Mouse (Mus musculus): ENCODE results near the gene Vwa3b. TPM values are rescaled to one million over a fixed set of nuclear protein-coding genes. Genes with fewer than 3 reads are reported as not detected.
A peak's percentile ranks its signal among the peaks of the same experiment; 100 is the strongest.

The Vwa3b gene
- polyA plus RNA-seq, 1 experiment from 2014 or later, result not detected

DNA sequence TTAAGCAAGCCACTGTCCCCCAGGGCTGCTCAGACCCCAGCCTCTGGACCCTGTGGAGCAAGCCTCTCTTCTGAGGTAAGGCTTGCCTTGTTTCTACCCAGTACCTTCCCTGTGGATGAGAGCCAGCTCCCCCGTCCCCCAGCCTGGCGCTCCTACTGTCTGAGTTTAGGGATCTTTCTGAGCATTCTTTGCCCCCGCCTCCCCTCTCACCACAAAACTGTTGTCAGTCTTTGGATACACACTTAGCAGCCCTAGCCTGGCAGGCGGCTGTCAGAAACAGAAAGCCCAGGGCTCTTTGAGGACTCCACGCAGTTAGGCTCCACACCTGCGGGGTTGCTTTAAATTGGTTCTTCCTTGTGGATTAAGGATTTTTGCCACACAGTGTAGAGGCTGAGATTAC, 160.7 kb downstream of the Vwa3b start:
- Histone ChIP-seq H3K36me3 (no peaks in the 10 kb centered on the region), H3K27me3 (replicated peaks) (0 out of 2 replicates have a peak, but pooled peaks cover 6% of the 10 kb centered on the region), H3K9me3 (replicated peaks) (no peaks in the 10 kb centered on the region), H3K4me2 (no peak overlapping the region), H3K4me1 (replicated peaks) (no peaks in the 10 kb centered on the region), H3K4me3 (no peak overlapping the region), H3K9ac (no peak overlapping the region), H3K27ac (ENCODE audit: poor library complexity, severe bottlenecking) (no peak overlapping the region)
- 62% methylated on average over 6 of the region's 6 CpGs for WGBS
- ATAC-seq (ENCODE audit: insufficient number of reproducible peaks, low FRiP score), result no peak

DNA sequence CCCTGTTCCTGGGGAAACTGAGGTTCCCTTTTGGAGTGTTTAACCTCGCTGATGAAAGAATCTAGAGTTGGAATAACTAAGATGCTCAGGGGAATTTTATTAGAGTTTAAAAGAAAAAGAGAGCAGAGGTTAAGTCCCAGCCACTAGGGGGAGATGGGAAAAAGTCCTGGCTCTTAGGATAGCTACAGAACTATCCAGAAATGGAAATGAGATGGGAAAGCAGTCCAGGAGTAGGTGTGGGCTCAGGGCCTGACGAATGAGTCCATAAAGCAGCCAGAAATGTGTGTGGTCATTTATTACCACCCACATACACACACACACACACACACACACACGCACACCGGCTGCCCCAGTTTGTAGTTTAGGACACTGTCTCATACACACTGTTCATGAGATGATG, 168.2 kb downstream of the Vwa3b start:
- Histone ChIP-seq H3K27me3 (replicated peaks) (no peaks in the 10 kb centered on the region), H3K27ac (ENCODE audit: poor library complexity, severe bottlenecking) (no peak overlapping the region), H3K4me2 (no peak overlapping the region), H3K9ac (no peak overlapping the region), H3K36me3 (no peaks in the 10 kb centered on the region), H3K4me1 (replicated peaks) (no peaks in the 10 kb centered on the region), H3K4me3 (no peak overlapping the region), H3K9me3 (replicated peaks) (no peaks in the 10 kb centered on the region)
- 57% methylated on average over 4 of the region's 4 CpGs for WGBS
- no peak for ATAC-seq (ENCODE audit: insufficient number of reproducible peaks, low FRiP score)

DNA sequence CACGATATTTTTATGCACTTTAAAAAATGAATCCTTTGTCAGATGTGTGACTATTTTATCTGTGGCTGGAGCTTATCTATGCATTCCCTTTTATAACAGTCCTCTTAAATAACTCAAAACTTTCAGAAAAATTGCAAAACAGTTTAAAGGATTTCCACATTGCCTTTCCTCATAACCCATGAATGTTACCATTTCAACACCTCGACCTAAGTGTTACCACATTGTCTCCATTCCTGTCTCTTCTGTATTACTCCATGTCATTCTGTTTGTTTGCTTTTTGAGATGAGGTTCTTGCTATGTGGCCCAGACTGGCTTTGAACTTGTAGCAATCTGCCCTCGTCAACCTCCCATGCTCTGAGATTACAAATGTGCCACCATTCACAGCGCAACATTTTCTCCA, 175.0 kb downstream of the Vwa3b start:
- WGBS, result 79% methylated on average over 4 of the region's 4 CpGs
- H3K9ac ChIP-seq, result no peak overlapping the region
- no peak overlapping the region for H3K4me2 ChIP-seq
- no peak overlapping the region for H3K27ac ChIP-seq (ENCODE audit: poor library complexity, severe bottlenecking)
- ATAC-seq (ENCODE audit: insufficient number of reproducible peaks, low FRiP score), result no peak
- H3K4me3 ChIP-seq, result no peak overlapping the region
- H3K9me3 ChIP-seq (replicated peaks), result no peaks in the 10 kb centered on the region
- no peaks in the 10 kb centered on the region for H3K36me3 ChIP-seq
- no peaks in the 10 kb centered on the region for H3K27me3 ChIP-seq (replicated peaks)
- H3K4me1 ChIP-seq (replicated peaks), result no peaks in the 10 kb centered on the region

DNA sequence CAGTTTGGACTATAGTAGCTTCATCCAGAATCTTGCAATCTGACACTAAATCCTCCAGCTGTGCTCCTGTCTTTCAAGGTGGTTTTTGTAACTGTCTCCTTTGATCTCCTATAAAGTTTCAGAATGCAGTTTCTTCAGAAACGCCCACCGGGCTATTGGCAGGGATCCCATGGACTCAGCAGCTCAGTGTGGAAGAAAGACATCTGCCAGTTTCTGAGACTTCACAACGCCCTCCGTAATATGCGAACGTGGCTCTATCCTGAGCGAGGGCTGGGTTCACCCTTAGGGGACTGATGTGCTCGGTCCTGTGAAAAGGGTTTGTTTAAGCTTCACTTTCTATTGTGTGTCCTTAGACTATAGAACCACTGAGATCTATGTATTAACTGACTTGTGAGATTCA, 181.3 kb downstream of the Vwa3b start:
- no peak overlapping the region for H3K4me3 ChIP-seq
- WGBS, result 74% methylated on average over 8 of the region's 8 CpGs

DNA sequence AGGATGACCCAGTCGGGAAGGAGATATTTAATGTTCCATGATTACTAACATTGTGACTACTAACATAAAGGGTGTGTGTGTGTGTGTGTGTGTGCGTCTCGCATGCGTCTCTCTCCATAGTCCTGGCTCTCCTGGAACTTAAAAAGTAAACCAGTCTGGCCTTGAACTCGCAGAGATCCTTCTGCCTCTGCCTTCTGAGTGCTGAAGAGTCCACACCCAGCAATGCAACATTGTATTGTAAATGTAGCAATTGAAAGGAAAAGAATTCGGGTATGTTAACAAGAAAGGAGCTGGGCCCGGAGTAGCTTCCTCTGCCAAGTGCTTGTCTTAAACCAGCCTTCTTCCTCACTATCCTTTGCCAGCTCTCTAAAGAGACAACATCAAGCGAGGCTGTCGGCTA, 186.0 kb downstream of the Vwa3b start:
- no peak for ATAC-seq (ENCODE audit: insufficient number of reproducible peaks, low FRiP score)
- 85% methylated on average over 9 of the region's 9 CpGs for WGBS
- no peaks in the 10 kb centered on the region for H3K4me1 ChIP-seq (replicated peaks)
- no peak overlapping the region for H3K4me3 ChIP-seq
- H3K9me3 ChIP-seq (replicated peaks), result 0 out of 2 replicates have a peak, but pooled peaks cover 3% of the 10 kb centered on the region
- peaks cover 6% of the 10 kb centered on the region for H3K27me3 ChIP-seq (replicated peaks)
- H3K4me2 ChIP-seq, result no peak overlapping the region
- H3K36me3 ChIP-seq, result no peaks in the 10 kb centered on the region
- H3K9ac ChIP-seq, result no peak overlapping the region
- no peak overlapping the region for H3K27ac ChIP-seq (ENCODE audit: poor library complexity, severe bottlenecking)

More for the DNA sequence above, 181.3 kb downstream of the Vwa3b start:
- Histone ChIP-seq H3K9ac (no peak overlapping the region), H3K27me3 (replicated peaks) (no peaks in the 10 kb centered on the region), H3K36me3 (no peaks in the 10 kb centered on the region), H3K9me3 (replicated peaks) (0 out of 2 replicates have a peak, but pooled peaks cover 3% of the 10 kb centered on the region), H3K4me1 (replicated peaks) (no peaks in the 10 kb centered on the region), H3K27ac (ENCODE audit: poor library complexity, severe bottlenecking) (no peak overlapping the region), H3K4me2 (no peak overlapping the region)
- ATAC-seq (ENCODE audit: insufficient number of reproducible peaks, low FRiP score), result no peak

DNA sequence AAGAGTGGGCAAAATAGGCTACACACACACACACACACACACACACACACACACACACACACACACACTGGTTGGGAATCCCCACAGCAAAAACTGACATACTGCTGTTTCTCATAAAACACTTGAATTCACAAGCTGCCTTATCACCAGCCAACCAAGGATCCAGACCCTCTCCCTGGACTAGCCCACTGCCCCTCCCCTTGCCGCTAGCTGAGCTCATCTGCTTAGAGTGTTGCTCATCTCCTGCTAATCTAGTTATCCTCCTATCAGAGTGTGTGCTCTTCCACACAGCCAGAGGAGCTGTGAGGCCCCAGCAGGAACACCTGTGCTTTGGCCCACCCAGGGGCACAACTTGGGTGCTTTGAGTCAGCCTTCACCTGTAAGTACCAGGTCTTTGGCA, 187.7 kb downstream of the Vwa3b start, which contains the start of gene Cnga3:
Gene Cnga3, plus strand, starts transcription at position 291 of the 400 bp plus-strand sequence.
- H3K27ac ChIP-seq (ENCODE audit: poor library complexity, severe bottlenecking), result no peak within 1 kb of the TSS
- no peaks in the 10 kb centered on the region for H3K4me1 ChIP-seq (replicated peaks)
- no peaks in the 10 kb centered on the region for H3K36me3 ChIP-seq
- no peak within 1 kb of the TSS for H3K9ac ChIP-seq
- H3K9me3 ChIP-seq (replicated peaks), result no peaks in the 10 kb centered on the region
- H3K4me2 ChIP-seq, result no peak within 1 kb of the TSS
- no peak for ATAC-seq (ENCODE audit: insufficient number of reproducible peaks, low FRiP score)
- 33% methylated on average over 1 of the region's 1 CpGs for WGBS
- no peak within 1 kb of the TSS for H3K4me3 ChIP-seq
- peaks cover 6% of the 10 kb centered on the region for H3K27me3 ChIP-seq (replicated peaks)

DNA sequence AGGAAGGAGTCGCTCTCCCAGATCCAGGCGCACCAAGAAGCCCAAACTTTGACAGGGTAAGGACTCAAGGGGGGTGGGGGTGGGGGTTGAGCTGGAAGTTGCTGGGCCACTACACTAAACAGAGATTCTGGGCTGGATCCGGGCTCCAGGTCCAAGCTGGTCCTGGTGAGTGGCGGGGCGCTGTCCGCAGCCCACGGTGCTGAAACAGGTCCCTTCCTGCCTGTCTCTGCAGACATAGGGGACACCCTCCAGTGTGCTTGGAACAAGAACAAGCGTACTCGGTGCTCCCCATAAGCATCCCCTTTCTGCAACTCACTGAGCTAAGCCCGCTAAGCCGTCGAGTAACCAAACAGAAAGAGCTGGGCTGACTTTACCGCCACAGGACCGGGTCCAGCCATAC, 192.0 kb downstream of the Vwa3b start:
- Histone ChIP-seq H3K9me3 (replicated peaks) (no peaks in the 10 kb centered on the region), H3K27me3 (replicated peaks) (peaks cover 6% of the 10 kb centered on the region), H3K36me3 (no peaks in the 10 kb centered on the region), H3K4me2 (no peak overlapping the region), H3K4me1 (replicated peaks) (no peaks in the 10 kb centered on the region), H3K27ac (ENCODE audit: poor library complexity, severe bottlenecking) (no peak overlapping the region), H3K4me3 (no peak overlapping the region), H3K9ac (no peak overlapping the region)
- WGBS, result 4% methylated on average over 14 of the region's 14 CpGs
- ATAC-seq (ENCODE audit: insufficient number of reproducible peaks, low FRiP score), result 0 out of 2 replicates have a peak, but pooled peaks have one; percentile 18

DNA sequence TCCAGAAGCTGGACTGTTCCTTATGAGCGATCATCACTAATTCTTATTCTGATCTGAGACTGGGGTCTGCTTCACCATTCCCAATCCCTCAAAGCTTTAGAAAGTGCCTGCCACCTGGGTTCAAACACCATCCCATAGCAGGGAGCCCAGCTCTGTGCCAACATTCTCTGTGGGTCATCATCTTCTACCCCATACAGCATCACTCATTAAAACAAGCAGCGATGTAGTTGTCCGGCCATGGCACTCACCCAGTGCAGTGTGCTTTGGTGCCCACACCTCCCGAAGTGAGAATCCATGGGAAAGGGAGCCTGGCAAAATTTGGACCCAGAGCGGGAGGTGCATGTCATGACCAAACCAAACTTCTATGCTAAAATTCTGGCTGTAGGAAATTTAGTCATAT, 193.2 kb downstream of the Vwa3b start:
- Histone ChIP-seq H3K4me3 (no peak overlapping the region), H3K27me3 (replicated peaks) (peaks cover 6% of the 10 kb centered on the region), H3K4me2 (no peak overlapping the region), H3K27ac (ENCODE audit: poor library complexity, severe bottlenecking) (no peak overlapping the region), H3K9me3 (replicated peaks) (no peaks in the 10 kb centered on the region), H3K36me3 (no peaks in the 10 kb centered on the region), H3K9ac (no peak overlapping the region), H3K4me1 (replicated peaks) (no peaks in the 10 kb centered on the region)
- ATAC-seq (ENCODE audit: insufficient number of reproducible peaks, low FRiP score), result no peak
- WGBS, result 84% methylated on average over 5 of the region's 5 CpGs

DNA sequence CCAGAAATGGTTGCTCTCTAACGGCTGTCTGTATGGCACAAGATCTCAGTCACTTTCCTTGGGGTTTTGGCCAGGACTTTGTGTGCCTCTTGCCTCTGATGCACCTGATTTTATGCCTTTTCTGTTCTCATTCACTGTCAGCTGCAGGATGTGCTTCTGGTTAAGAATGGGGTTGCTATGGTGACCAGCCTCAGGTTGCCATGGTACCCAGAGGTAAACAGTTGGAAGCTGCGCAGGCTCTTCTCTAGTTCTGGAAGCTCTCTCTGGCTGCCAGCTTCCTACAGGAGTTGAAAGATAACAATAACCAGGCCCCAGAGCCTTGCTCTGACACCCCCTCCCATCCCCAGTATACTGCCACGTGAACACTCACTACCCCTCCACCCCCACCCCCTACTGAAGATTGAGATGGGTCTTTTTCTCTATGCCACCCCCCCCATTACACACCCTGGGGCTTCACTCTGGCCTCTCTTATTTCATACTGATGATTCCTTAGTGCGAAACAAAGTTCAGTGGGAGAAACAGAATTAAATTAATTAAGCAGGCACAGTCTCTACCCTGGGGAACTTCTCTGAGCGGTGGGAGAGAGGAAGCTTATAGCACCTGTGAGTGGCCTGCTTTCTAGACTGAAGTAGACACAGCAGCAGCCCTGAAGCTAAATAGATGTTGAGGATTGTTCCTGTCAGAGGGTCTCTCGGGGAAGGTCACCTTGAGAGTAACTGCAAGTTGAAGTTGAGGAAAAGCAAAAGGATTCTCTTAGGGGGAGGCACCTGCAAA, 193.9 kb downstream of the Vwa3b start:
- Histone ChIP-seq H3K9me3 (replicated peaks) (no peaks in the 10 kb centered on the region), H3K36me3 (no peaks in the 10 kb centered on the region), H3K4me3 (no peak overlapping the region), H3K27me3 (replicated peaks) (peaks cover 7% of the 10 kb centered on the region), H3K4me2 (no peak overlapping the region), H3K9ac (no peak overlapping the region), H3K27ac (ENCODE audit: poor library complexity, severe bottlenecking) (no peak overlapping the region), H3K4me1 (replicated peaks) (no peaks in the 10 kb centered on the region)
- 47% methylated on average over 6 of the region's 6 CpGs for WGBS
- no peak for ATAC-seq (ENCODE audit: insufficient number of reproducible peaks, low FRiP score)

DNA sequence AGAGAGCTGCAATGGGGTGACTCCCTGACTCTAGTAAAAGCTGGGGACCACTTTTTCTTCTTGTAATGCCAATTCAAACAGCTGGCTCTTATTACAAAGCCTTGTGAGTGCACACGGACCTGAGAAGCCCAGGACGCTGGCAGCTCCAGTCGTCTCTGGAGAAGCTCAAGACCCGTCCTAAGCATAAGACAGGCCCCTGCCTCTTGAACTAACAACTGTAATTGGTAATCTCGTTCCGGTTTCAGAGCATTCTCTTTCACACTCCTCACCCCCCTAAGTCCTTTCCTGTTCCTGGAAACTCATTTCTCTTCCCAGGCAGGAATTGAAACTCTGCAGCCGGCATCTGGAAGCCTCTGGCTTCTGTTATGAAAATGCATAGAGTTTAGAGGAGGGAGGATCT, 195.6 kb downstream of the Vwa3b start:
- Histone ChIP-seq H3K4me2 (no peak overlapping the region), H3K36me3 (no peaks in the 10 kb centered on the region), H3K4me3 (no peak overlapping the region), H3K27ac (ENCODE audit: poor library complexity, severe bottlenecking) (no peak overlapping the region), H3K4me1 (replicated peaks) (no peaks in the 10 kb centered on the region), H3K9ac (no peak overlapping the region), H3K27me3 (replicated peaks) (peaks cover 3% of the 10 kb centered on the region), H3K9me3 (replicated peaks) (no peaks in the 10 kb centered on the region)
- WGBS, result 39% methylated on average over 7 of the region's 7 CpGs
- ATAC-seq (ENCODE audit: insufficient number of reproducible peaks, low FRiP score), result no peak

DNA sequence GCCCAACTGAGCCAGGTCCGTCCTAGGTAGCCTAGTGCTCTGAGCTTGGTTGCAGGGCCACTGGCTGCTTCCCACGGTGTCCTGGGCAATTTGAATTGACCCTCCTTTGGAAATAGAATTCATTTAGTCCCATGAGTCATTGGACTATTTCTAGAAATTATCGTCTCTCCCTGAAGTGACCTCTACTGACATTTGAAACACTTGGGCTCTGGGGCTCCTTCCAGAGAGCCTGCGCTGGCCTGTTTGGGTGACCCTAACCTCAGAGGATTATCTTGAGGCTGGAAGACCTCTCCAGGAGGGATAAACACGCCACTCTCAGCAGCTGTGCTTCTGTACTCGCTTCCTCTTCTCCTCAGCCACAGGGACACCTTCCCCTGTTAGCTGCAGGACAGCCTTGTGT, 204.0 kb downstream of the Vwa3b start:
- Histone ChIP-seq H3K4me3 (no peak overlapping the region), H3K4me1 (replicated peaks) (no peaks in the 10 kb centered on the region), H3K27me3 (replicated peaks) (peaks cover under 1% of the 10 kb centered on the region; the same call in 1 of the 2 replicates), H3K36me3 (no peaks in the 10 kb centered on the region), H3K9me3 (replicated peaks) (peaks cover 9% of the 10 kb centered on the region; the same call in 1 of the 2 replicates), H3K9ac (no peak overlapping the region), H3K4me2 (no peak overlapping the region), H3K27ac (ENCODE audit: poor library complexity, severe bottlenecking) (no peak overlapping the region)
- WGBS, result 63% methylated on average over 6 of the region's 6 CpGs
- no peak for ATAC-seq (ENCODE audit: insufficient number of reproducible peaks, low FRiP score)

DNA sequence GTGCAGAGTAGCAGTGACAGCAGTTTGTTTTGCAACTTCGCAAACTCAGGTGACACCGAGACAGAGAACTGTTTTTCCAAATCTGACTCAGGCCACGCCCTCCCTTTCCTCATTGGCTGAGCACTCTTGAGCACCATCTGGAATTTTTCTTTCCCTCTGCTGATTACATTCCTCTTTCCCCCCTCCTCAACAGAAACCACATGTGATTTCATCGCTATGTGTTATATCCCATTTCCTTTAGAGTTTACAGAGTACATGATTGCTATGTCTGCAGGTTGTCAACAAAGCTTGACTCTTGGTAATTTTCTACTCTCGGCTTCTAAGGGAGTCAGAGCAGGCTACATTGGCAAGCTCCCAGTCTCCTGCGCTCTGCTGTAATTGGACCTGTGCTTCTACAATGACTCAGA, 204.9 kb downstream of the Vwa3b start:
- Histone ChIP-seq H3K9ac (no peak overlapping the region), H3K4me1 (replicated peaks) (no peaks in the 10 kb centered on the region), H3K4me3 (no peak overlapping the region), H3K36me3 (no peaks in the 10 kb centered on the region), H3K4me2 (no peak overlapping the region), H3K27me3 (replicated peaks) (no peaks in the 10 kb centered on the region; the same call in 1 of the 2 replicates), H3K9me3 (replicated peaks) (peaks cover 9% of the 10 kb centered on the region; the same call in 1 of the 2 replicates), H3K27ac (ENCODE audit: poor library complexity, severe bottlenecking) (no peak overlapping the region)
- no peak for ATAC-seq (ENCODE audit: insufficient number of reproducible peaks, low FRiP score)
- 42% methylated on average over 6 of the region's 6 CpGs for WGBS

Measured in heart, embryonic 12.5 days (tissue).